Mouse (Mus musculus) stomach, embryonic 14.5 days (tissue): Measurements from ENCODE around the gene Urb2. TPM values are rescaled to one million over a fixed set of nuclear protein-coding genes. Genes with fewer than 3 reads are reported as not detected.
A peak's percentile ranks its signal among the peaks of the same experiment; 100 is the strongest.
"Not testable (repeated sequence)": the region's sequence is repeated elsewhere in the genome, so short reads cannot be mapped to it uniquely, and the experiment has no call there.

Experiments used
- ATAC-seq: fragments of 200-750 bp; cut with Nextera tagmentation; 2 replicates; pipeline ENCODE4 v1.8.0; 2017; ENCODE audit warnings: low read depth, moderate TSS enrichment; ENCODE audit not compliant: insufficient number of reproducible peaks, insufficient read depth, low FRiP score
- H3K27ac ChIP-seq: fragments of 300-500 bp; sonication (generic); 2 replicates; pipeline ENCODE4 v1.5.1; 2014; ENCODE audit warnings: mild to moderate bottlenecking, low read length, moderate library complexity, mixed read lengths
- H3K27me3 ChIP-seq: fragments of 300-500 bp; sonication (generic); 2 replicates; pipeline ENCODE4 v1.6.1; 2014; ENCODE audit warnings: low read length, control low read depth, mixed read lengths; ENCODE audit not compliant: control insufficient read depth, insufficient read depth
- H3K36me3 ChIP-seq: fragments of 300-500 bp; sonication (generic); 2 replicates; pipeline ENCODE4 v1.6.1; 2014; ENCODE audit warnings: mild to moderate bottlenecking, control low read depth, low read length, moderate library complexity, mixed read lengths; ENCODE audit not compliant: control insufficient read depth, insufficient read depth
- H3K4me1 ChIP-seq: fragments of 300-500 bp; sonication (generic); 2 replicates; pipeline ENCODE4 v1.6.1; 2014; ENCODE audit warnings: low read length, control low read depth, mixed read lengths; ENCODE audit not compliant: control insufficient read depth, insufficient read depth
- H3K4me2 ChIP-seq: fragments of 300-500 bp; sonication (generic); replicated peaks from 2 replicates; pipeline ENCODE4 v1.6.1; 2014; ENCODE audit warnings: low read depth, low read length, control low read depth
- H3K4me3 ChIP-seq: fragments of 300-500 bp; sonication (generic); 2 replicates; pipeline ENCODE4 v1.5.1; 2014; ENCODE audit warnings: low read depth, low read length, control low read depth
- H3K9ac ChIP-seq: fragments of 300-500 bp; sonication (generic); replicated peaks from 2 replicates; pipeline ENCODE4 v1.6.1; 2014; ENCODE audit warnings: low read depth, mild to moderate bottlenecking, control low read depth, low read length, moderate library complexity, mixed read lengths
- H3K9me3 ChIP-seq: fragments of 300-500 bp; sonication (generic); 2 replicates; pipeline ENCODE4 v1.6.1; 2016; ENCODE audit warnings: low read depth, low read length, control low read depth; ENCODE audit not compliant: control insufficient read depth
- WGBS: fragments of 180-500 bp; shearing (Covaris S2); extraction: QIAGEN DNeasy Blood & Tissue Kit; methylation state at CpG from one replicate; pipeline ENCODE4 v1.1.7; 2014; 5-methylcytosine and 5-hydroxymethylcytosine counted together
- polyA plus RNA-seq: library from polyadenylated mRNA; unstranded; fragments of >200 nt; fragmentation: Nextera tagmentation; extraction: Ambion mirVana; gene quantifications from 2 replicates; pipeline ENCODE4 v1.2.1, GENCODE M21; 2014

Gene Urb2
- polyA plus RNA-seq, 1 experiment from 2014 or later = 8.0 TPM

GRCm38 (mm10) chr8:124002546-124003108 is 18.7 kb upstream of the Urb2 start:
- no peaks in the 10 kb centered on the region for H3K9me3 ChIP-seq
- no peak overlapping the region for H3K4me2 ChIP-seq
- no peak overlapping the region for H3K9ac ChIP-seq
- no peaks in the 10 kb centered on the region for H3K27me3 ChIP-seq
- H3K27ac ChIP-seq = no peak overlapping the region
- WGBS = 90% methylated on average over 10 of the region's 10 CpGs
- ATAC-seq = no peak
- no peaks in the 10 kb centered on the region for H3K4me1 ChIP-seq
- H3K36me3 ChIP-seq = peaks cover 40% of the 10 kb centered on the region
- no peak overlapping the region for H3K4me3 ChIP-seq

- 75% methylated on average over 6 of the region's 6 CpGs for WGBS
- H3K36me3 ChIP-seq = peaks cover 50% of the 10 kb centered on the region
- no peaks in the 10 kb centered on the region for H3K9me3 ChIP-seq
- no peak overlapping the region for H3K9ac ChIP-seq
- no peaks in the 10 kb centered on the region for H3K4me1 ChIP-seq
- H3K27me3 ChIP-seq = no peaks in the 10 kb centered on the region
- ATAC-seq = no peak
- no peak overlapping the region for H3K27ac ChIP-seq
- H3K4me3 ChIP-seq = no peak overlapping the region
- no peak overlapping the region for H3K4me2 ChIP-seq
Measured at GRCm38 (mm10) chr8:124007829-124008228, 13.5 kb upstream of the Urb2 start.

GRCm38 (mm10) chr8:124011580-124011979 is 9.7 kb upstream of the Urb2 start:
- H3K9me3 ChIP-seq = no peaks in the 10 kb centered on the region

GRCm38 (mm10) chr8:124011989-124012586 is 9.2 kb upstream of the Urb2 start:
- H3K9me3 ChIP-seq = no peaks in the 10 kb centered on the region
- H3K9ac ChIP-seq = no peak overlapping the region
- H3K36me3 ChIP-seq = peaks cover 24% of the 10 kb centered on the region
- no peaks in the 10 kb centered on the region for H3K4me1 ChIP-seq
- H3K27me3 ChIP-seq = no peaks in the 10 kb centered on the region
- H3K4me3 ChIP-seq = no peak overlapping the region
- no peak overlapping the region for H3K4me2 ChIP-seq
- ATAC-seq = no peak
- WGBS = 97% methylated on average over 3 of the region's 3 CpGs
- H3K27ac ChIP-seq = no peak overlapping the region

More at GRCm38 (mm10) chr8:124011580-124011979, 9.7 kb upstream of the Urb2 start:
- Histone ChIP-seq H3K27ac (no peak overlapping the region), H3K4me1 (no peaks in the 10 kb centered on the region), H3K4me3 (no peak overlapping the region), H3K36me3 (peaks cover 28% of the 10 kb centered on the region), H3K9ac (no peak overlapping the region), H3K4me2 (no peak overlapping the region), H3K27me3 (no peaks in the 10 kb centered on the region)
- WGBS = 76% methylated on average over 3 of the region's 3 CpGs
- ATAC-seq = no peak

GRCm38 (mm10) chr8:124014299-124014698 is 7.0 kb upstream of the Urb2 start:
- WGBS = 92% methylated on average over 7 of the region's 7 CpGs
- H3K9me3 ChIP-seq, H3K4me1 ChIP-seq, H3K9ac ChIP-seq, H3K4me3 ChIP-seq, H3K27me3 ChIP-seq, H3K36me3 ChIP-seq, H3K27ac ChIP-seq, H3K4me2 ChIP-seq, ATAC-seq: not testable (repeated sequence)

GRCm38 (mm10) chr8:124014751-124015150 is 6.6 kb upstream of the Urb2 start:
- Histone ChIP-seq H3K27me3 (no peaks in the 10 kb centered on the region), H3K4me1 (peaks cover 7% of the 10 kb centered on the region), H3K36me3 (peaks cover under 1% of the 10 kb centered on the region; the same call in 1 of the 2 replicates), H3K27ac (no peak overlapping the region), H3K4me2 (no peak overlapping the region), H3K9ac (no peak overlapping the region), H3K4me3 (no peak overlapping the region), H3K9me3 (no peaks in the 10 kb centered on the region)
- 59% methylated on average over 3 of the region's 3 CpGs for WGBS
- ATAC-seq = no peak

- ATAC-seq = no peak
- Histone ChIP-seq H3K27me3 (no peaks in the 10 kb centered on the region), H3K36me3 (peaks cover 4% of the 10 kb centered on the region; the same call in 1 of the 2 replicates), H3K4me2 (peak overlapping the region; percentile 79), H3K4me1 (peaks cover 19% of the 10 kb centered on the region), H3K4me3 (peak overlapping the region; percentile 86), H3K9ac (peak overlapping the region; percentile 87; the same call in 1 of the 2 replicates), H3K27ac (0 out of 2 replicates have a peak overlapping the region, but pooled peaks have one; percentile 39), H3K9me3 (no peaks in the 10 kb centered on the region)
- WGBS = 23% methylated on average over 13 of the region's 13 CpGs
Measured at GRCm38 (mm10) chr8:124019782-124020181, 1.5 kb upstream of the Urb2 start.

GRCm38 (mm10) chr8:124020439-124021236 is 670 bp upstream of the Urb2 start:
- Histone ChIP-seq H3K4me2 (peak overlapping the region; percentile 79), H3K9ac (peak overlapping the region; percentile 87), H3K27me3 (no peaks in the 10 kb centered on the region), H3K36me3 (peaks cover 4% of the 10 kb centered on the region; the same call in 1 of the 2 replicates), H3K9me3 (no peaks in the 10 kb centered on the region), H3K4me1 (peaks cover 19% of the 10 kb centered on the region), H3K4me3 (peak overlapping the region; percentile 86), H3K27ac (peak overlapping the region; percentile 88)
- under 1% methylated on average over 53 of the region's 87 CpGs for WGBS
- peak; percentile 77 for ATAC-seq
